Mouse (Mus musculus): ENCODE measurements around the gene Evpl. TPM values are rescaled to one million over a fixed set of nuclear protein-coding genes. Genes with fewer than 3 reads are reported as not detected.
"Not testable (repeated sequence)": the region's sequence is repeated elsewhere in the genome, so short reads cannot be mapped to it uniquely, and the experiment has no call there.

The Evpl gene
- polyA plus RNA-seq (2012) = 0.01 TPM in 2 replicates

GRCm38 (mm10) chr11:116237742-116238395 is at the start of gene Evpl:
TSS of gene Evpl (minus strand) at chr11:116238077.
- Histone ChIP-seq H3K4me3 (replicated peaks) (peak within 1 kb of the TSS; percentile 14), H3K36me3 (ENCODE audit: control insufficient read depth) (no peaks in the 10 kb centered on the region; the same call in 1 of the 2 replicates), H3K4me1 (ENCODE audit: control insufficient read depth) (peaks cover 10% of the 10 kb centered on the region), H3K27me3 (ENCODE audit: control insufficient read depth) (peaks cover 33% of the 10 kb centered on the region), H3K9me3 (ENCODE audit: control insufficient read depth, low read length) (no peaks in the 10 kb centered on the region)
- TF ChIP-seq TAL1 (IDR thresholded peaks at IDR 0.05; ENCODE audit: low read length) = no peak
- no peak for TF ChIP-seq GATA1 (IDR thresholded peaks at IDR 0.05; ENCODE audit: low read length)

- Histone ChIP-seq H3K27me3 (ENCODE audit: control insufficient read depth) (peaks cover 36% of the 10 kb centered on the region), H3K9me3 (ENCODE audit: control insufficient read depth, low read length) (peaks cover 15% of the 10 kb centered on the region), H3K4me1 (ENCODE audit: control insufficient read depth) (peaks cover 18% of the 10 kb centered on the region), H3K4me3 (replicated peaks) (no peak overlapping the region), H3K36me3 (ENCODE audit: control insufficient read depth) (peaks cover 27% of the 10 kb centered on the region)
- TF ChIP-seq GATA1 (IDR thresholded peaks at IDR 0.05; ENCODE audit: low read length) (no peak), TAL1 (IDR thresholded peaks at IDR 0.05; ENCODE audit: low read length) (no peak)
These were observed 49.5 kb upstream of the Evpl start for GRCm38 (mm10) chr11:116287351-116287750.

- Histone ChIP-seq H3K4me3 (replicated peaks) (no peak overlapping the region), H3K27me3 (ENCODE audit: control insufficient read depth) (peaks cover 52% of the 10 kb centered on the region), H3K4me1 (ENCODE audit: control insufficient read depth) (peaks cover 19% of the 10 kb centered on the region), H3K9me3 (ENCODE audit: control insufficient read depth, low read length) (peaks cover 21% of the 10 kb centered on the region), H3K36me3 (ENCODE audit: control insufficient read depth) (peaks cover 22% of the 10 kb centered on the region)
- no peak for TF ChIP-seq TAL1 (IDR thresholded peaks at IDR 0.05; ENCODE audit: low read length)
- TF ChIP-seq GATA1 (IDR thresholded peaks at IDR 0.05; ENCODE audit: low read length) = no peak
These were observed 47.9 kb upstream of the Evpl start for GRCm38 (mm10) chr11:116285770-116286191.

GRCm38 (mm10) chr11:116283982-116284381 is 46.1 kb upstream of the Evpl start:
- Histone ChIP-seq H3K4me1 (ENCODE audit: control insufficient read depth) (peaks cover 19% of the 10 kb centered on the region), H3K4me3 (replicated peaks) (no peak overlapping the region), H3K27me3 (ENCODE audit: control insufficient read depth) (peaks cover 65% of the 10 kb centered on the region), H3K9me3 (ENCODE audit: control insufficient read depth, low read length) (peaks cover 23% of the 10 kb centered on the region), H3K36me3 (ENCODE audit: control insufficient read depth) (peaks cover 13% of the 10 kb centered on the region)
- TF ChIP-seq TAL1 (IDR thresholded peaks at IDR 0.05; ENCODE audit: low read length) = no peak
- no peak for TF ChIP-seq GATA1 (IDR thresholded peaks at IDR 0.05; ENCODE audit: low read length)

GRCm38 (mm10) chr11:116282912-116283521 is 45.1 kb upstream of the Evpl start:
- H3K36me3 ChIP-seq (ENCODE audit: control insufficient read depth) = peaks cover 4% of the 10 kb centered on the region
- no peak for TF ChIP-seq GATA1 (IDR thresholded peaks at IDR 0.05; ENCODE audit: low read length)
- no peak for TF ChIP-seq TAL1 (IDR thresholded peaks at IDR 0.05; ENCODE audit: low read length)
- no peak overlapping the region for H3K4me3 ChIP-seq (replicated peaks)
- H3K4me1 ChIP-seq (ENCODE audit: control insufficient read depth) = peaks cover 12% of the 10 kb centered on the region
- H3K9me3 ChIP-seq (ENCODE audit: control insufficient read depth, low read length) = peaks cover 23% of the 10 kb centered on the region
- peaks cover 65% of the 10 kb centered on the region for H3K27me3 ChIP-seq (ENCODE audit: control insufficient read depth)

GRCm38 (mm10) chr11:116282089-116282488 is 44.2 kb upstream of the Evpl start:
- TF ChIP-seq TAL1 (IDR thresholded peaks at IDR 0.05; ENCODE audit: low read length) (no peak), GATA1 (IDR thresholded peaks at IDR 0.05; ENCODE audit: low read length) (no peak)
- Histone ChIP-seq H3K36me3 (ENCODE audit: control insufficient read depth) (no peaks in the 10 kb centered on the region), H3K27me3 (ENCODE audit: control insufficient read depth) (peaks cover 68% of the 10 kb centered on the region), H3K9me3 (ENCODE audit: control insufficient read depth, low read length) (peaks cover 23% of the 10 kb centered on the region), H3K4me3 (replicated peaks) (no peak overlapping the region), H3K4me1 (ENCODE audit: control insufficient read depth) (peaks cover 2% of the 10 kb centered on the region)

- H3K9me3 ChIP-seq (ENCODE audit: control insufficient read depth, low read length) = peaks cover 23% of the 10 kb centered on the region
- TF ChIP-seq GATA1 (IDR thresholded peaks at IDR 0.05; ENCODE audit: low read length) (no peak), TAL1 (IDR thresholded peaks at IDR 0.05; ENCODE audit: low read length) (no peak)
- no peak overlapping the region for H3K4me3 ChIP-seq (replicated peaks)
- H3K4me1 ChIP-seq (ENCODE audit: control insufficient read depth) = peaks cover 2% of the 10 kb centered on the region; the same call in 1 of the 2 replicates
- peaks cover 68% of the 10 kb centered on the region for H3K27me3 ChIP-seq (ENCODE audit: control insufficient read depth)
- no peaks in the 10 kb centered on the region for H3K36me3 ChIP-seq (ENCODE audit: control insufficient read depth)
These were observed 43.8 kb upstream of the Evpl start for GRCm38 (mm10) chr11:116281671-116282070.

- H3K27me3 ChIP-seq (ENCODE audit: control insufficient read depth) = peaks cover 68% of the 10 kb centered on the region
- TF ChIP-seq TAL1 (IDR thresholded peaks at IDR 0.05; ENCODE audit: low read length) (no peak), GATA1 (IDR thresholded peaks at IDR 0.05; ENCODE audit: low read length) (no peak)
- H3K36me3 ChIP-seq (ENCODE audit: control insufficient read depth) = no peaks in the 10 kb centered on the region
- no peak within 1 kb of the TSS for H3K4me3 ChIP-seq (replicated peaks)
- H3K9me3 ChIP-seq (ENCODE audit: control insufficient read depth, low read length) = peaks cover 23% of the 10 kb centered on the region
- H3K4me1 ChIP-seq (ENCODE audit: control insufficient read depth) = peaks cover 2% of the 10 kb centered on the region; the same call in 1 of the 2 replicates
These were observed 43.1 kb upstream of the Evpl start, which contains the start of gene Galr2 for GRCm38 (mm10) chr11:116280751-116281663. TSS of gene Galr2 (plus strand) at chr11:116280939.

- not testable (repeated sequence) for H3K9me3 ChIP-seq (ENCODE audit: control insufficient read depth, low read length); H3K36me3 ChIP-seq (ENCODE audit: control insufficient read depth); H3K4me3 ChIP-seq (replicated peaks)
- peaks cover 28% of the 10 kb centered on the region for H3K4me1 ChIP-seq (ENCODE audit: control insufficient read depth)
- H3K27me3 ChIP-seq (ENCODE audit: control insufficient read depth) = peaks cover 30% of the 10 kb centered on the region
These were observed 39.3 kb upstream of the Evpl start for GRCm38 (mm10) chr11:116277184-116277583.
